Mouse (Mus musculus) limb, embryonic 13.5 days (tissue): Measurements from ENCODE around the gene Rps2. TPM values are rescaled to one million over a fixed set of nuclear protein-coding genes. Genes with fewer than 3 reads are reported as not detected.
A peak's percentile ranks its signal among the peaks of the same experiment; 100 is the strongest.
"Not testable (repeated sequence)": the region's sequence is repeated elsewhere in the genome, so short reads cannot be mapped to it uniquely, and the experiment has no call there.

Experiments
- ATAC-seq: fragments of 200-750 bp; cut with Nextera tagmentation; 2 replicates; pipeline ENCODE4 v1.8.0; 2017; ENCODE audit warnings: low read depth, moderate number of reproducible peaks, moderate TSS enrichment; ENCODE audit not compliant: low FRiP score
- H3K27ac ChIP-seq: fragments of 300-500 bp; sonication (generic); 2 replicates; pipeline ENCODE4 v1.5.1; 2015; ENCODE audit warnings: inconsistent platforms, mild to moderate bottlenecking, moderate library complexity
- H3K27me3 ChIP-seq: fragments of 300-500 bp; sonication (generic); 2 replicates; pipeline ENCODE4 v1.6.1; 2015; ENCODE audit warnings: mild to moderate bottlenecking, inconsistent platforms
- H3K36me3 ChIP-seq: fragments of 300-500 bp; sonication (generic); 2 replicates; pipeline ENCODE4 v1.6.1; 2015; ENCODE audit warnings: inconsistent platforms, mild to moderate bottlenecking, moderate library complexity
- H3K4me1 ChIP-seq: fragments of 300-500 bp; sonication (generic); 2 replicates; pipeline ENCODE4 v1.6.1; 2015; ENCODE audit warnings: inconsistent platforms
- H3K4me2 ChIP-seq: fragments of 300-500 bp; sonication (generic); replicated peaks from 2 replicates; pipeline ENCODE4 v1.6.1; 2015; ENCODE audit warnings: inconsistent platforms, mild to moderate bottlenecking, moderate library complexity
- H3K4me3 ChIP-seq: fragments of 300-500 bp; sonication (generic); 2 replicates; pipeline ENCODE4 v1.5.1; 2015; ENCODE audit warnings: moderate library complexity, mild to moderate bottlenecking, inconsistent platforms
- H3K9ac ChIP-seq: fragments of 300-500 bp; sonication (generic); 2 replicates; pipeline ENCODE4 v1.6.1; 2015; ENCODE audit warnings: mild to moderate bottlenecking, inconsistent platforms
- H3K9me3 ChIP-seq: fragments of 300-500 bp; sonication (generic); 2 replicates; pipeline ENCODE4 v1.6.1; 2016; ENCODE audit warnings: inconsistent platforms
- WGBS: fragments of 180-500 bp; shearing (Covaris S2); methylation state at CpG from one replicate; pipeline ENCODE4 v1.1.7; 2015; 5-methylcytosine and 5-hydroxymethylcytosine counted together
- polyA plus RNA-seq: library from polyadenylated mRNA; unstranded; fragments of >200 nt; fragmentation: Nextera tagmentation; extraction: Ambion mirVana; gene quantifications from 2 replicates; pipeline ENCODE4 v1.2.1, GENCODE M21; 2015

Rps2 gene
- 1,267 and 1,298 TPM in 2 replicates for polyA plus RNA-seq

GRCm38 (mm10) chr17:24717943-24718342, at the start of gene Rps2, which contains the start of gene Rnf151:
Gene Rps2, plus strand, starts transcription at chr17:24718116.
Gene Rnf151, minus strand, starts transcription at chr17:24718063.
- Histone ChIP-seq H3K4me2 (peak within 1 kb of the TSS; percentile 91), H3K4me3 (peak within 1 kb of the TSS; percentile 84), H3K4me1 (peaks cover 25% of the 10 kb centered on the region), H3K9me3 (no peaks in the 10 kb centered on the region), H3K9ac (peak within 1 kb of the TSS; percentile 92), H3K27me3 (no peaks in the 10 kb centered on the region), H3K36me3 (peaks cover 47% of the 10 kb centered on the region), H3K27ac (no peak within 1 kb of the TSS)
- ATAC-seq: no peak
- 81% methylated on average over 4 of the region's 4 CpGs for WGBS

GRCm38 (mm10) chr17:24669214-24669544, 48.7 kb upstream of the Rps2 start:
- Histone ChIP-seq H3K4me3 (peak overlapping the region; percentile 97), H3K4me2 (peak overlapping the region; percentile 94), H3K27ac (peak overlapping the region; percentile 67), H3K9ac (peak overlapping the region; percentile 98), H3K4me1 (peaks cover 35% of the 10 kb centered on the region)
- H3K9me3 ChIP-seq, ATAC-seq, H3K27me3 ChIP-seq, H3K36me3 ChIP-seq: not testable (repeated sequence)
- WGBS: 12% methylated on average over 15 of the region's 15 CpGs

- Histone ChIP-seq H3K4me2 (peak within 1 kb of the TSS; percentile 94), H3K27ac (peak within 1 kb of the TSS; percentile 83), H3K4me3 (peak within 1 kb of the TSS; percentile 97), H3K9me3 (no peaks in the 10 kb centered on the region), H3K4me1 (peaks cover 40% of the 10 kb centered on the region), H3K9ac (peak within 1 kb of the TSS; percentile 98), H3K27me3 (no peaks in the 10 kb centered on the region), H3K36me3 (0 out of 2 replicates have a peak, but pooled peaks cover 8% of the 10 kb centered on the region)
- ATAC-seq: peak; percentile 99
- WGBS: under 1% methylated on average over 74 of the region's 80 CpGs
Observed at GRCm38 (mm10) chr17:24669545-24670245, 48.2 kb upstream of the Rps2 start, which contains the start of gene Zfp598. Gene Zfp598, plus strand, starts transcription at chr17:24669687.

- 13% methylated on average over 8 of the region's 8 CpGs for WGBS
- no peaks in the 10 kb centered on the region for H3K9me3 ChIP-seq
Observed at GRCm38 (mm10) chr17:24670246-24670844, 47.6 kb upstream of the Rps2 start.

GRCm38 (mm10) chr17:24671346-24671745, 46.6 kb upstream of the Rps2 start:
- WGBS: 70% methylated on average over 5 of the region's 5 CpGs
- Histone ChIP-seq H3K4me1 (peaks cover 42% of the 10 kb centered on the region), H3K4me2 (peak overlapping the region; percentile 94), H3K9me3 (no peaks in the 10 kb centered on the region), H3K36me3 (peaks cover 8% of the 10 kb centered on the region; the same call in 1 of the 2 replicates), H3K9ac (peak overlapping the region; percentile 98), H3K27ac (no peak overlapping the region), H3K4me3 (peak overlapping the region; percentile 97), H3K27me3 (no peaks in the 10 kb centered on the region)
- ATAC-seq: no peak

More at GRCm38 (mm10) chr17:24670246-24670844, 47.6 kb upstream of the Rps2 start:
- H3K27me3 ChIP-seq: no peaks in the 10 kb centered on the region
- H3K27ac ChIP-seq: peak overlapping the region; percentile 83
- peak overlapping the region; percentile 97 for H3K4me3 ChIP-seq
- 0 out of 2 replicates have a peak, but pooled peaks cover 8% of the 10 kb centered on the region for H3K36me3 ChIP-seq
- H3K4me2 ChIP-seq: peak overlapping the region; percentile 94
- H3K9ac ChIP-seq: peak overlapping the region; percentile 98
- no peak for ATAC-seq
- peaks cover 42% of the 10 kb centered on the region for H3K4me1 ChIP-seq

- 22% methylated on average over 5 of the region's 5 CpGs for WGBS
- Histone ChIP-seq H3K4me2 (peak overlapping the region; percentile 94), H3K27ac (no peak overlapping the region), H3K36me3 (peaks cover 16% of the 10 kb centered on the region), H3K9me3 (no peaks in the 10 kb centered on the region), H3K9ac (0 out of 2 replicates have a peak overlapping the region, but pooled peaks have one; percentile 43), H3K4me3 (no peak overlapping the region), H3K4me1 (peaks cover 42% of the 10 kb centered on the region), H3K27me3 (no peaks in the 10 kb centered on the region)
- no peak for ATAC-seq
Observed at GRCm38 (mm10) chr17:24672141-24672540, 45.8 kb upstream of the Rps2 start.

- Histone ChIP-seq H3K9me3 (no peaks in the 10 kb centered on the region), H3K36me3 (peaks cover 38% of the 10 kb centered on the region), H3K4me2 (no peak overlapping the region), H3K27ac (no peak overlapping the region), H3K9ac (peak overlapping the region; percentile 53; the same call in 1 of the 2 replicates), H3K4me1 (peaks cover 34% of the 10 kb centered on the region), H3K4me3 (no peak overlapping the region), H3K27me3 (no peaks in the 10 kb centered on the region)
- WGBS: 84% methylated on average over 7 of the region's 7 CpGs
- no peak for ATAC-seq
Observed at GRCm38 (mm10) chr17:24674277-24674676, 43.6 kb upstream of the Rps2 start.

- H3K9ac ChIP-seq: 0 out of 2 replicates have a peak overlapping the region, but pooled peaks have one; percentile 35
- peaks cover 57% of the 10 kb centered on the region for H3K36me3 ChIP-seq
- no peaks in the 10 kb centered on the region for H3K9me3 ChIP-seq
- WGBS: 71% methylated on average over 2 of the region's 2 CpGs
- ATAC-seq: no peak
- H3K4me2 ChIP-seq: no peak overlapping the region
- H3K27ac ChIP-seq: no peak overlapping the region
- H3K27me3 ChIP-seq: no peaks in the 10 kb centered on the region
- H3K4me1 ChIP-seq: peaks cover 24% of the 10 kb centered on the region
- H3K4me3 ChIP-seq: no peak overlapping the region
Observed at GRCm38 (mm10) chr17:24676187-24676586, 41.7 kb upstream of the Rps2 start.

- Histone ChIP-seq H3K36me3 (peaks cover 64% of the 10 kb centered on the region), H3K9ac (no peak overlapping the region), H3K4me2 (no peak overlapping the region), H3K4me1 (peaks cover 17% of the 10 kb centered on the region), H3K9me3 (no peaks in the 10 kb centered on the region), H3K27ac (no peak overlapping the region), H3K4me3 (no peak overlapping the region), H3K27me3 (no peaks in the 10 kb centered on the region)
- WGBS: 93% methylated on average over 5 of the region's 5 CpGs
- ATAC-seq: no peak
Observed at GRCm38 (mm10) chr17:24676877-24677276, 41.0 kb upstream of the Rps2 start.

- Histone ChIP-seq H3K4me3 (no peak overlapping the region), H3K9me3 (no peaks in the 10 kb centered on the region), H3K4me1 (0 out of 2 replicates have a peak, but pooled peaks cover 10% of the 10 kb centered on the region), H3K27ac (no peak overlapping the region), H3K9ac (no peak overlapping the region), H3K27me3 (no peaks in the 10 kb centered on the region), H3K36me3 (peaks cover 71% of the 10 kb centered on the region), H3K4me2 (no peak overlapping the region)
- ATAC-seq: no peak; the same call in 1 of the 2 replicates
- WGBS: 86% methylated on average over 24 of the region's 24 CpGs
Observed at GRCm38 (mm10) chr17:24677500-24678080, 40.3 kb upstream of the Rps2 start.

- no peak overlapping the region for H3K9ac ChIP-seq
- 22% methylated on average over 16 of the region's 16 CpGs for WGBS
- peak overlapping the region; percentile 10; the same call in 1 of the 2 replicates for H3K4me3 ChIP-seq
- H3K36me3 ChIP-seq: peaks cover 11% of the 10 kb centered on the region
- H3K27ac ChIP-seq: no peak overlapping the region
- no peaks in the 10 kb centered on the region for H3K9me3 ChIP-seq
- peaks cover 20% of the 10 kb centered on the region for H3K4me1 ChIP-seq
- no peak for ATAC-seq
- H3K27me3 ChIP-seq: peaks cover 52% of the 10 kb centered on the region
- peak overlapping the region; percentile 39 for H3K4me2 ChIP-seq
Observed at GRCm38 (mm10) chr17:24686514-24686913, 31.4 kb upstream of the Rps2 start.

- no peak overlapping the region for H3K27ac ChIP-seq
- H3K9ac ChIP-seq: peak overlapping the region; percentile 55
- WGBS: under 1% methylated on average over 25 of the region's 25 CpGs
- peak overlapping the region; percentile 34 for H3K4me3 ChIP-seq
- peaks cover 55% of the 10 kb centered on the region for H3K27me3 ChIP-seq
- H3K36me3 ChIP-seq: peaks cover 7% of the 10 kb centered on the region
- H3K4me2 ChIP-seq: peak overlapping the region; percentile 62
- no peaks in the 10 kb centered on the region for H3K9me3 ChIP-seq
- peak; percentile 60; the same call in 1 of the 2 replicates for ATAC-seq
- peaks cover 20% of the 10 kb centered on the region for H3K4me1 ChIP-seq
Observed at GRCm38 (mm10) chr17:24687146-24687595, 30.7 kb upstream of the Rps2 start.
